Mouse (Mus musculus) spleen, adult 18-20 months (tissue): ENCODE data around the gene Gm8113.
"Not testable (repeated sequence)": the region's sequence is repeated elsewhere in the genome, so short reads cannot be mapped to it uniquely, and the experiment has no call there.

ENCODE experiments used
- DNase-seq, 2 experiments: peaks; one replicate each; pipeline ENCODE4 v3.0.0; 2022; ENCODE audit warnings: mixed read lengths in 2 of 2

The Gm8113 gene

DNA sequence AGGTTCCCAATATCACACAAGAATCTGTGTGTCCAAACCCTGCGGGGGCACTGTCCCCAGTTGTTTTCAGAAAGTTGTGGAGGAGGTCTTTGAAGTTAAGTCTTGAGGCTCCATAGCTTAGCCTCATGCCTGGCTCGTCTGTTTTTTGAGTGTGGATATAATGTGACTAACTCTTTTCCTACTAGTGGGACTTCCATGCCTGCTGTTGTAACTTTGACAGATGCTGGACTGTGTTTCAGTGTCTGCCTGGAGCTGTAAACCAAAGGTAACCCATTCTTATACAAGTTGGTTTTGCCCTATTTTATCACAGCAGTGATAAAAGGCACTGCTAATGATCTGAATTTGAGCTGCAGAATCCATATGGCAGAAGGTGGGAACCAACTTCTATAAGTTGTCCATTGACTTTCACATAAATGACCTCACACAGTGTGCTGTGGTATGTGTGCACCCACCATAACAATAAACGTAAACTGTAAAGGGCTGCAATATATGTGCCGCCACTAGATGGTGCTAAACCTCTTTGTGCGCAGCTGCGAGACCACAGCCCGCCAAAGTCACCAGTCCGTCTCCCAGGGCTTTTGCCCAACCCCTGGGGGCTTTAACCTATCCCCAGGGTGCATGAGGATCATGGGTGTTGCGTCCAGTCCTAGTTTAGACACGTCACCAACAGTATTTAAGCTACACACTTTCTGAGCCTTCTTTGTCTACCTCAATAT, at the start of gene Gm8113:
Gene Gm8113 (plus strand): TSS at position 703 of the 716 bp plus-strand sequence.
- peak in 1 of 2 experiments; percentile 34 for DNase-seq

DNA sequence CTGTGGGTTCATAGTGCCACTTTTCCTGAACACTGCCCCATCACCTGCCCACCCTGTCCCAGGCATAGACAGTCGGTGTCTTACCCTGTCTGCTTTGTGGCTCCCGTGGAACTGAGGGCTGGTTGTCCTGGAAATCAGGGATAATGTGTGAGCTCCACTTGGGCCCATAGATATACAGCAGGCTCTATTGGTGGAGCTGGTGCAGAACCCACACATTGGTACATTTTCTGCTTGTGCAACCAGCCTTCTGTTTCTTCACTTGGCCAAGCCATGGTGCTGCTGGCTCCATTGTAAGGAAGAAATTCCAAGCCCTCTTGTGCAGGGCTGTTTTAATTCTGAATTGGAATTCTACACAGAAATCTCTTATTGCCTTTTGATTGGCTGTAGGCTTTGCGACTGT, 49.8 kb upstream of the Gm8113 start, which contains the start of gene Ear1:
Gene Ear1 (minus strand): TSS at position 101 of the 400 bp plus-strand sequence.
- DNase-seq, result not testable (repeated sequence)

DNA sequence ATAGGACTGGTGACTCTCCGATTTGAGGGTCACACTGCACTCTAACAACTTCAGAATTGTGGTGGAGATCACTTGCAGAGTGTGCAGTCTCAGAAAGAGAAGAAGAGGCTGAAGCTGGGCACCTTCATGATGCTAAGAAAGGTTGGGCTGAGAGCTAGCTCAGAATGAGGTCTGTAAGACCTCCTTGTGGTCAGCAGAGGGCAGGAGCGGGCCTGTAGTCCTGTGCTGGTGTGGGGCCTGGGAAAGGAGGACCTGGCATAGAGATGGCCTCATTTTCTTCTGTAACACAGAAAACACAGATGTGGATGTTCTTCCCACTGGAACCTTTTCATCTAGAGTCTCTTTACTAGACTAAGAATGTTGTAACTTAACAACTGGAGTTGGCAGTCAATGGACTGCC, 47.4 kb upstream of the Gm8113 start:
- not testable (repeated sequence) for DNase-seq

DNA sequence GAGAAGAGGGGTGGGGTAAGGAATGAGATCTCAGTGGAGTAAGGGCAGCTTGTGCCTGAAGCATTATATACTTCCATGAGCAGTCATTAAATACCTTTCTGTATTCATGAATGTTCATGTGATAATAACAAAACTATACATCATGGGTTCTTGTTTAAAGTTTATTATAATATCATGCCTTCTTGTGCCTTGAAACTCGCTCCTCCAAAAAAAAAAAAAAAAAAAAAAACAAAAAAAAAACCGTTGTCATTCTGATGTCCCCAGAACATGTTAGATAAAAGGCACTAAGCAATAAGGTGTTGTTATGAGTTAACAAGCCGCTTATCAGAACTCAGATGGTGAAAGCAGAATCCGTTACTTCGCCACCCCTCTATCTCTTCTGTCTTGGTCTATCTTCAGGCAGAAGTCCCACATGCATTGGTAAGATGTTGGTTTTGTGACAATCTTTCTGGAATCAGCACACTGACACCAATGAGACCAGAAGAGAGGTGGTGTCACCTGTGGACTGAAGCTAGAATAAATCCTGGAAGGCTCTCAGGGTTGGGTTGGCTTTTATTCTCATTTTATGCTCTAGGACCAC, 45.1 kb upstream of the Gm8113 start:
- DNase-seq, result not testable (repeated sequence)

DNA sequence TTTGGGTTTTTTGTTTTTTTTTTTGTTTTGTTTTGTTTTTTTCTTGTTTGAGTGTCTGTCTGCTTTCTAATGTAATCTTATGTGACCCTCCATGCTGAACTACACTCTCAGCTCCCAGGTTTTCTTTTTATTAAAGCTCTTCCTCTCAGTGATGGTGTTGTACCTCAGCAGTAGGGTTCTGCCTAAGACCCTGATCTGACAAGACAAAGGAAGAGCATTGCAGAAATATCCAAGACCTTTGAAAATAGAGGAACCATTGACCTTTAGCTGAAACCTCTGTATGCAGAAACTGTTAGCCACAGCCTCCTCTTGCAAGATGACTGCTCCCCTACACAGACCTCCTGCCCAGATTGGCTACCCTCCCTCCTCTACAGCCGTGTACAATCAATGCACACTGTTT, 39.0 kb upstream of the Gm8113 start:
- not testable (repeated sequence) for DNase-seq

DNA sequence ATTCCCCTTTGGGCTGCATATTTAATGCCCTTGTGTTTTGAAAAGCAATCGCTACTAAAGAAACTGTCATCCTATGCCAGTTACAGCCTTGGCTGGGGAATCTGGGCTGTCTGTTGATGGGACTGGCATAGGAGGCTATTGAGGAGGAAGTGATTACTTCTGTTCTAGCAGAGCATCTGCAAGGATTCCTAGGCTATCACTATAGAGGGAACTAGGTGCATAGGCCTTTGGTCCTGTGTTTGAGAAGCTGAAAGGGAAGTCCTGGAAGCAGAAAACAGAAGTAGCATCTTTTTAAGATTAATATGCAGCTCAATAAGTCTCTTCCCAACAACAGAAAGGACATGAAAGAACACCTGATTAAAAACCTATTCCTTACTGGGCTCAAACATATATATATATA, 33.9 kb upstream of the Gm8113 start:
- not testable (repeated sequence) for DNase-seq

DNA sequence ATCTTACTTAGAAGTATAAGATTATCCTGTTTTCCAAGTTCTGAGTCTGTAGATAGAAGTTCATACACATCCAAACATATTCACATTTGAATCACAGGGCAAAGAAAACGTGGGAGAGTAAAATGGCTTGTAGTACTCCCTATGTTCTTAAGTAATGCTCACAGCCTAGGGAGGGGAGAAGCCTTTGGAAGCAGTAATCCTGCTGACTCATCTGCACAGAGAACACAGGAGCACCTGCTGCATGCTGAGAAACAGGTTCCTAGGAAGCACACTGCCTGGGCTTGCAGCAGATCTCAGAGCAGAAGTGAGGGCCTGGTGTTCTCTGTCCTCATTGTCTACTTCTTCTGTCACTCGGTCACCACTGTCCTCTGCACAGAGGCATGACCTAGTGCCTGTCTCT, 29.8 kb upstream of the Gm8113 start:
- DNase-seq, result not testable (repeated sequence)

DNA sequence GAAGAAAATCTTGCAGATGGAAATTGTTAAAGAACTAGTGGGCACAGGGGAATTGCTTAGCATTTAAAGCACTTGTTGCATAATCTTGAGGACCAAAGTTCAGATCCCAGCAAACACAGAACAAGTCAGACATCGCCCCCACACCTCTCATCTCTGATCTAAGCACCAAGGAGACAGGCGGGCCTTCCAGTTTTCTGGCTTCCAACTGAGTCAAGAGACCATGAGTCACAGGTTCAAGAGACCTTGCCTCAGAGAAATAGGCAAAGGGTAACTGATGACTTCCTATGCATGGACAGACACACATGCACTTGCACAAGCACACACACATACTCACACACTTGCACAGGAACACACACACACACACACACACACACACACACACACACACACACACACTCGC, 26.6 kb upstream of the Gm8113 start:
- DNase-seq, result not testable (repeated sequence)

DNA sequence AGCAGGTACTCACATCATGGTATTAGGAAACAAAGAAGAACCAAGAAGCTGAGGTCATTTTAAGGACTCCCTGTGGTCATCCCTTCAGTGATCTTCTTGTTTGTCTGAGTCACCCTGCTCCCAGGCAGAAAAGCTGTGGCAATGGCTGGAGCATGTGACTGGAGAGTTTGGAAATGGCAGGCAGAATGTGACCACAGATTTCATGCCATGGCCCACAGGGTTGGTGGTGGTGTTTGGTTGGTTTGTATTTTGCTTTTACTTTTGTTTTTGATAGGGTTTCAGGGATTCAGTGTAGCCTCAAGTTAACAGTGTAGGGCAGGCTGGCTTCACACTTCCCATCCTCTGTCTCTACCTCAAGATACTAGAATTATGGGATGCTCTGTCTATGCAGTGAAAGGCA, 7.0 kb upstream of the Gm8113 start:
- not testable (repeated sequence) for DNase-seq

DNA sequence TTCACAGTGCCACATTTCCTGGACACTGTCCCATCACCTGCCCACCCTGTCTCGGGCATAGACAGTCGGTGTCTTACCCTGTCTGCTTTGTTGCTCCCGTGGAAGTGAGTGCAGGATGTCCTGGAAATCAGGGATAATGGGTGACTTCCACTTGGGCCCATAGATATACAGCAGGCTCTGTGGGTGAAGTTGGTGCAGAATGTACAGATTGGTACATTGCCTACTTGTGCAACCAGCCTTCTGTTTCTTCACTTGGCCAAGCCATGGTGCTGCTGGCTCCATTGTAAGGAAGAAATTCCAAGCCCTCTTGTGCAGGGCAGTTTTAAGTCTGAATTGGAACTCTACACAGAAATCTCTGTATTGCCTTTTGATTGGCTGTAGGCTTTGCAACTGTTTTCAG, 1.7 kb upstream of the Gm8113 start, which contains the start of gene Ear10:
Gene Ear10 (minus strand): TSS at position 101 of the 400 bp plus-strand sequence.
- not testable (repeated sequence) for DNase-seq

DNA sequence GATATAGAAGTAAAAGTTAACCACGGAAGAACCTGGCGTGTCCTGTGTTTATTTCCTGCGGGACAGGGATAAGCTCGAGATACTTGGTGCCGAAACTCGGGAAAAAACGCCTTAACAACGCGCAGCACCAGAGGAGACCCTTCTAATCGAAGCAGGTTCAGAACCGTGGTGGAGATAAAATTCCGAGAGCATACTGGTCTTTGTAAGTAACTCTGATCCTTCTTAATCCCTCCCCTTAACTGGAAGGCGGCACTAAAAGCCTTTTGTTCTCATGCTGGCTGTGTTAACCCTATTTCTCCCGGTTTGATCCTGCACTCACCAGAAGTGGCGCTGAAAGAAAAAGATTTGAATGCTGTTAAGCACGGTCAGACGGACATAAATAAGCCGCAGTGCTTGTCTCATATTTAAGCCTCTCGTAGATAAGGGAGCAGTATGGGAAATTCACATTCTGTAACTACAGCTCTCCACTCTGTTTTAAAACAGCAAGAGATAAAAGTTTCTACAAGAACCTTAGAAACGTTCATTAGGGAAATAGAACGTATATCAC, 287 bp downstream of the Gm8113 start:
- DNase-seq, result not testable (repeated sequence)

DNA sequence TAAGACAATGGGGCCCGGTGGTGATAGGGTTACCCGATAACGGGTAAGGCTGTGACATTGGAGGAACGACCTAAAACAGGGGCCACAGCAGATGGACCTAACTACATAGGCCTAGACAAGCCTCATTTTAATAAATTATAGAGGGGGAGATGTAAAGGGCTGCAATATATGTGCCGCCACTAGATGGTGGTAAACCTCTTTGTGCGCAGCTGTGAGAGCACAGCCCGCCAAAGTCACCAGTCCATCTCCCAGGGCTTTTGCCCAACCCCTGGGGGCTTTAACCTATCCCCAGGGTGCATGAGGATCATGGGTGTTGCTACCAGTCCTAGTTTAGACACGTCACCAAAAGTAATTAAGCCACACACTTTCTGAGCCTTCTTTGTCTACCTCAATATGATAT, 7.8 kb downstream of the Gm8113 start:
- peak in 1 of 2 experiments; percentile 6 for DNase-seq

DNA sequence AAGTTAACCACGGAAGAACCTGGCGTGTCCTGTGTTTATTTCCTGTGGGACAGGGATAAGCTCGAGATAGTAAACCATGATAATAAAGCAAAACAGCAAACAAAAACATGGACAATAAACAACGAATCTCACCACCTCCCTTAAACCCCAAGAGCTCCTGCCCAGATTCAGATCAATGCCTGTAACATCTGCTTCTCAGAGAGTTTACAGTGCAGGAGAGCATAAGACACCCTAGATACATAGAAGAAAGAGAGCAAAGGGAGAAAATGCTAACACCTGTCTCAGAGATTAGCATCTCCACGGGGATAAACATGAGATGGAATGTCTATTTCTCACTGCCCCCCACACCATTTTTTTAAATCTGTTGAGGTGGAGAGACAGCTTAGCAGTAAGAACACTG, 8.2 kb downstream of the Gm8113 start:
- DNase-seq, result not testable (repeated sequence)

DNA sequence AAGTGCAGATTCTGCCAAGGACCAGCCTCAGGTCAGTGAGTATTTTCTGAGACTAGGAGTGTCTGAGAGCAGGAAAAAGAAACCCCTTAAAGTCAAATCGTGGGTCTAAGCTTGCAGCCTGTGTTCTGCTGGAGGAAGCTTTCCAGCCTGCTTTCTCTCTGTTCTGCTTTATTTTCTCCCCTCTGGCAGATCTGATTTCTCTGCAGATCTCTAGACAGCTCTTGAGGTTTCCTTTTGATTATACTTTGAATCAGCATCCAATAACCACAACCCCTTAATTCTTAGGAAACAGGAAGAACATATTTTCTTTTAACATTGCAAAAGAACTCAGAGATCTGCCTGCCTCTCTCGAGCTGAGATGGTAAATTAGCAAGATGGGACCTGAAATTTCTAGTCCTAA, 28.2 kb downstream of the Gm8113 start:
- not testable (repeated sequence) for DNase-seq

DNA sequence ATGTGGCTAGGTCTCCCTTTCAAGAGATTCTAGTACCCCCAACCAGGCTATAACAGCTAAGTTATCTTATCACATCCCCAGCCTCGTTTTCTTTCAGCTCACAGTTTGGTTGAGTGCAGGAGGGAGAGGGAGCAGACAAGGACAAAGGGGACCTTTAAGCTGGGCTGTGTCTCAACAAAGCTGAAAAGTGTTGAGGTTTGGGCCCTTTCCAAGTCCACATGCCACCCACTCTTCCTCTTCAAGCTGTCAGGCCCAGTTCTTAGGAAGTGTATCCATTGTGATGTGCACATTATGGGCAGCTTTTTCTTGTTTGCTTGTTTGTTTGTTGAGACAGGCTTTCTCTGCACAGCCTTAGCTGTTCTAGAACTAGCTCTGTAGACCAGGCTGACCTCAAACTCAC, 29.9 kb downstream of the Gm8113 start:
- DNase-seq, result not testable (repeated sequence)

DNA sequence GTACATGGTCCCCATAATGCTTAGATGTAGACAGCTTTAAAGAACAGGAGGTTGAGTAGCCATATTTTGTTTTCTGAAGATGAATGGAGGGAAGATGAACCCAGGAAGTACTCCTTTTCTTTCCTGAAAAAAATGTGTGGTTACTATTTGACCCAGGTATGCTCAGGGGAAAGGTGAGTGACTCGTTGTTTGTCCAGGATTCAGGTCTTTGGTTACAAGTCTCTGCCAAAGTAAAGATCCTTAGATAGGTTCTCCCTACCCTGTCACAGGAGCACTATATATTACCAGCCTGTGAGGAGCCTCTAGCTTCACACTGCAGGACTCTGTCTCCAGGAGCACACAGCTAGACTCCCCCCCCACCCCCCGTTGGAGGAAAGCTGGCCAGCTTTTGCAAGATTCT, 31.6 kb downstream of the Gm8113 start, which contains the start of gene Ang5:
Gene Ang5 (plus strand): TSS at position 301 of the 400 bp plus-strand sequence.
- not testable (repeated sequence) for DNase-seq
